Mouse (Mus musculus): ENCODE data around the gene Wdr66.

Gene Wdr66

GRCm38 (mm10) chr5:123357253-123357652 is 105.4 kb downstream of the Wdr66 start:
- DNase-seq (ENCODE audit: low read depth, low spot score): no peak

- no peak for DNase-seq (ENCODE audit: low read depth, low spot score)
These were observed 107.5 kb downstream of the Wdr66 start for GRCm38 (mm10) chr5:123359431-123359830.

- no peak for DNase-seq (ENCODE audit: low read depth, low spot score)
These were observed 111.0 kb downstream of the Wdr66 start for GRCm38 (mm10) chr5:123362911-123363310.

- no peak for DNase-seq (ENCODE audit: low read depth, low spot score)
These were observed 112.5 kb downstream of the Wdr66 start for GRCm38 (mm10) chr5:123364302-123364971.

GRCm38 (mm10) chr5:123368869-123369488 is 117.1 kb downstream of the Wdr66 start:
- peak; percentile 57 for DNase-seq (ENCODE audit: low read depth, low spot score)

GRCm38 (mm10) chr5:123370049-123370448 is 118.1 kb downstream of the Wdr66 start:
- no peak for DNase-seq (ENCODE audit: low read depth, low spot score)

- DNase-seq (ENCODE audit: low read depth, low spot score): no peak
These were observed 123.4 kb downstream of the Wdr66 start for GRCm38 (mm10) chr5:123375262-123375661.

- DNase-seq (ENCODE audit: low read depth, low spot score): no peak
These were observed 124.0 kb downstream of the Wdr66 start for GRCm38 (mm10) chr5:123375793-123376452.

- DNase-seq (ENCODE audit: low read depth, low spot score): no peak
These were observed 124.7 kb downstream of the Wdr66 start for GRCm38 (mm10) chr5:123376569-123376968.

Data from CD4-positive helper T cell, adult 2 months (primary cell).